Mouse (Mus musculus): ENCODE results near the gene Hcn2. TPM values are rescaled to one million over a fixed set of nuclear protein-coding genes. Genes with fewer than 3 reads are reported as not detected.

Gene Hcn2
- total RNA-seq, 2 experiments from 2014 or later = 118 TPM

GRCm38 (mm10) chr10:79723047-79723446, 6.6 kb downstream of the Hcn2 start:
- Histone ChIP-seq H3K4me3 (no peak overlapping the region), H3K27ac (peak overlapping the region; percentile 46; the same call in 1 of the 2 replicates)
- DNase-seq (ENCODE audit: low spot score in 2 of 2) = no peak
- no peak for TF ChIP-seq CTCF (conservative IDR thresholded peaks at IDR 0.05)

GRCm38 (mm10) chr10:79723692-79724091, 7.3 kb downstream of the Hcn2 start:
- peak overlapping the region; percentile 46; the same call in 1 of the 2 replicates for H3K27ac ChIP-seq
- no peak for TF ChIP-seq CTCF (conservative IDR thresholded peaks at IDR 0.05)
- no peak overlapping the region for H3K4me3 ChIP-seq
- DNase-seq (ENCODE audit: low spot score in 2 of 2) = no peak

DNA sequence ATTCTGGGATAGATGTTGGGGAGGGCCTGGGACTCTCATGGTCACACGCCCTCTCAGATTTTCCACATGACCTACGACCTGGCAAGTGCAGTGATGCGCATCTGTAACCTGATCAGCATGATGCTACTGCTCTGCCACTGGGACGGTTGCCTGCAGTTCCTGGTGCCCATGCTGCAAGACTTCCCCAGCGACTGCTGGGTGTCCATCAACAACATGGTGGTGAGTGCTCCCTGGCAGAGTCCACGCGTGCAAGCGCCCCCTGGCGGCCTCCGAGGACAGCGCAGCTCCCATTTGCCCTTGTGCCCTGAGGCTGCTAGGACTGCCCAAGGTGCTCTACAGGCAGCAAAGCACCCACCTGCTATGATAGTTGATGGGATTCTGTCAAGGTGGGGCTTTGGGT, 9.7 kb downstream of the Hcn2 start:
- no peak for DNase-seq (ENCODE audit: low spot score in 2 of 2)
- Histone ChIP-seq H3K4me3 (no peak overlapping the region), H3K27ac (no peak overlapping the region)
- peak; percentile 78 for TF ChIP-seq CTCF (conservative IDR thresholded peaks at IDR 0.05)

- peak overlapping the region; percentile 72 for H3K27ac ChIP-seq
- no peak for TF ChIP-seq CTCF (conservative IDR thresholded peaks at IDR 0.05)
- H3K4me3 ChIP-seq = no peak overlapping the region
- no peak for DNase-seq (ENCODE audit: low spot score in 2 of 2)
Observed at GRCm38 (mm10) chr10:79728323-79729249, 12.2 kb downstream of the Hcn2 start.

DNA sequence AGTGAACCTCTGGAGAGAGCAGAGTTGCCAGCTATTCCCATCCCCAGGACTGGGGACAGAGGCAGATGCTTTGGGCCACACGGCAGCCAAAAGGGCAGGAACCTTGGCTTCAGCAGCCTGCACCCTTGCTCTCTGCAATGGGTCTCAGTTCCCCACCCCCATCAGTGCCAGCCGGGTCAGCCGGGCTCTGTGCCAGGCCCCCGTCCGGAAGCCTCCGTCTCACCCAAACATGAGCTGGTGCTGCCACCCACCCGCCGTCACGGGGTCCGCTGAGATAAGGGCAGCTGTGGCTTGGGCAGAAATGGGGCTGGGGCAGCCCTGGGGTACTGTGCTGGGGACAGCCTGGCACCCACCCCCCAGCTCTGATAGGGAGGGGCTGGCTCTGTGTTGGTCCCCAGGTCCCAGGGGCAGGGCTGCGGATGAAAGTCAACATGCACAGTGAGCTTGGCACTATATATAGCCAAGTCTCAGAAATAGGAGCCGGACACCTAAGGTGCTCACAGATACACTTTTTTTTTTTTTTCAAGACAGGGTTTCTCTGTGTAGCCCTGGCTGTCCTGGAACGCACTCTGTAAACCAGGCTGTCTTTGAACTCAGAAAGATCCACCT, 13.0 kb downstream of the Hcn2 start:
- TF ChIP-seq CTCF (conservative IDR thresholded peaks at IDR 0.05) = no peak
- Histone ChIP-seq H3K4me3 (no peak overlapping the region), H3K27ac (peak overlapping the region; percentile 72)
- no peak for DNase-seq (ENCODE audit: low spot score in 2 of 2)

DNA sequence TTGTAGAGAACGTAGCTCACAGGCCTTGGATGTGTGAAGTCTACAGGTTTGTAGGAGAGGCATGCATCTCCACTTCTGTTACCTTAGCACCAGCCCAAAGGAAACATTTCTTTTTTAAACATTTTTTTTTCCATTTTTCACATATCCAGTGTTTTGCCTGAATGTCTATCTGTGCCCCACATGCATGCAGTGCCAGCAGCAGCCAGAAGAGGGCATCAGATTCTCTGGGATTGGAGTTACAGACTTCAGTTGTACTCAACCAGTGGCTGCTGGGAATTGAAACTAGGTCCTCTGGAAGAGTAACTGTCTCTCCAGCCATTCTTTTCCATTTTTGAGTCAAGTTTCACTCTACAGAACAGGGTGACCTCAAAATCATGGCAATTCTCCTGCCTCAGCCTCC, 16.1 kb downstream of the Hcn2 start:
- no peak overlapping the region for H3K4me3 ChIP-seq
- TF ChIP-seq CTCF (conservative IDR thresholded peaks at IDR 0.05) = peak; percentile 83
- no peak overlapping the region for H3K27ac ChIP-seq
- DNase-seq (ENCODE audit: low spot score in 2 of 2) = peak in 1 of 2 experiments; percentile 58

GRCm38 (mm10) chr10:79733847-79734246, 17.4 kb downstream of the Hcn2 start:
- H3K4me3 ChIP-seq = no peak overlapping the region
- H3K27ac ChIP-seq = no peak overlapping the region
- no peak for DNase-seq (ENCODE audit: low spot score in 2 of 2)
- TF ChIP-seq CTCF (conservative IDR thresholded peaks at IDR 0.05) = no peak

DNA sequence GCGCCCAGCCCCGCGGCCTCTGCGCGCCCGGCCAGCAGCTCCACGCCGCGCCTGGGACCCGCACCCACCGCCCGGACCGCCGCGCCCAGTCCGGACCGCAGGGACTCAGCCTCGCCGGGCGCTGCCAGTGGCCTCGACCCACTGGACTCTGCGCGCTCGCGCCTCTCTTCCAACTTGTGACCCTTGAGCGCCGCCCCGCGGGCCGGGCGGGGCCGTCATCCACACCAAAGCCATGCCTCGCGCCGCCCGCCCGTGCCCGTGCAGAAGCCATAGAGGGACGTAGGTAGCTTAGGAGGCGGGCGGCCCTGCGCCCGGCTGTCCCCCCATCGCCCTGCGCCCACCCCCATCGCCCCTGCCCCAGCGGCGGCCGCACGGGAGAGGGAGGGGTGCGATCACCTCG, 18.9 kb downstream of the Hcn2 start:
- no peak for DNase-seq (ENCODE audit: low spot score in 2 of 2)
- no peak overlapping the region for H3K4me3 ChIP-seq
- no peak overlapping the region for H3K27ac ChIP-seq
- TF ChIP-seq CTCF (conservative IDR thresholded peaks at IDR 0.05) = no peak

- Histone ChIP-seq H3K27ac (no peak overlapping the region), H3K4me3 (no peak overlapping the region)
- no peak for TF ChIP-seq CTCF (conservative IDR thresholded peaks at IDR 0.05)
- DNase-seq (ENCODE audit: low spot score in 2 of 2) = no peak
Observed at GRCm38 (mm10) chr10:79736706-79737105, 20.3 kb downstream of the Hcn2 start.

- Histone ChIP-seq H3K27ac (no peak overlapping the region), H3K4me3 (no peak overlapping the region)
- TF ChIP-seq CTCF (conservative IDR thresholded peaks at IDR 0.05) = peak; percentile 76
- no peak for DNase-seq (ENCODE audit: low spot score in 2 of 2)
Observed at GRCm38 (mm10) chr10:79738259-79738658, 21.8 kb downstream of the Hcn2 start.

- DNase-seq (ENCODE audit: low spot score in 2 of 2) = no peak
- no peak for TF ChIP-seq CTCF (conservative IDR thresholded peaks at IDR 0.05)
- Histone ChIP-seq H3K4me3 (no peak overlapping the region), H3K27ac (no peak overlapping the region)
Observed at GRCm38 (mm10) chr10:79739234-79739633, 22.8 kb downstream of the Hcn2 start.

DNA sequence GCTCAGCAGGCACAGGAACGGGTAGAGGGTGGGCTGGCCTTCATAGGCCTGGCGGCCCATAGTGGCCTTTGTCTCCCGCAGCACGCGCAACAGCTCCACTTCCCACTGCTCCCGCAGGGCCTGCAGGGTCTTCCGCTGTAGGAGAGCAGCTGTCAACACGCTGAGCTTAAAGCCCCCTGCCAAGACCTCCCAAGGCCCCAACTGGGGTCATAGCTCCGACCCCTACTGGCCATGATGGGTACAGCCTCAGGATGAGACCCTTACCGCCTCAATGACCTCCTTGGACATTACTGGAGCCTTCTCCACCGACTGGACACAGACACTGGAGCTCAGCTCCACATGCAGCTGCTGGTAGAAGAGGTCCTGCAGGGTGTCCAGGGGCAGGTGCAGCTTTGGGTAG, 24.4 kb downstream of the Hcn2 start:
- TF ChIP-seq CTCF (conservative IDR thresholded peaks at IDR 0.05) = peak; percentile 69
- no peak for DNase-seq (ENCODE audit: low spot score in 2 of 2)

GRCm38 (mm10) chr10:79743161-79743560, 26.7 kb downstream of the Hcn2 start:
- Histone ChIP-seq H3K27ac (no peak overlapping the region), H3K4me3 (no peak overlapping the region)
- TF ChIP-seq CTCF (conservative IDR thresholded peaks at IDR 0.05) = no peak
- no peak for DNase-seq (ENCODE audit: low spot score in 2 of 2)

More for the DNA sequence above, 24.4 kb downstream of the Hcn2 start:
- H3K27ac ChIP-seq = no peak overlapping the region
- no peak overlapping the region for H3K4me3 ChIP-seq
